Mouse (Mus musculus): Measurements from ENCODE around the gene Tcf3. TPM values are rescaled to one million over a fixed set of nuclear protein-coding genes. Genes with fewer than 3 reads are reported as not detected.

Tcf3 gene
- polyA plus RNA-seq, 1 experiment from 2014 or later = 93.7 TPM

DNA sequence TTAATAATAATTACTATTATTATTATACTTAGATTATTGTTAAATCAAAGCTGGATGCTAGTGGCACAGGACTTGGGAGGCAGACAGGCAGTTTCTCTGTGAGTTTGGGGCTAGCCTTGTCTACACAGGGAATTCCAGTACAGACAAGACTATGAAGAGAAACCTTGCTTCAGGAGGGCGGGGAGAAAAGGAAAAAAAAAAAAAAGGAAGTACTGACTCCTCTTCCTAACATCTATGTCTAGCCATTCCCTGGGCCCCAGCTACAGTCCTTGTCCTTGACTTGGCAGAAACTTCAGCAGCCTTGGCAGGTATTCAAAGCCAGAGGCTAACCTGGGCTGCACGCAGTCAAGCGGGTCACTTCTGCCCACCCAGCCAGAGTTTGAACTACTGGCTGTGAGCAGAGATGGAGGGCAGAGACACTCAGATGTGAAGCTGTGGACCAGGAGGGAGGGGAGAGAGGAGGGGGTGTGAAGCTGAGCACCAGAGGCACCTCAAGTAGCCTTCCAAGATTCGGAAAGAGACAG is 44.2 kb downstream of the Tcf3 start:
- H3K4me3 ChIP-seq (ENCODE audit: low read depth, low read length) = no peak overlapping the region
- no peaks in the 10 kb centered on the region for H3K9me3 ChIP-seq (ENCODE audit: control insufficient read depth, low read length)
- H3K27ac ChIP-seq (replicated peaks; ENCODE audit: low read depth, low read length) = no peak overlapping the region
- H3K36me3 ChIP-seq (ENCODE audit: control insufficient read depth, insufficient read depth, low read length) = peaks cover 42% of the 10 kb centered on the region
- 76% methylated on average over 4 of the region's 4 CpGs for WGBS
- H3K4me1 ChIP-seq (ENCODE audit: control insufficient read depth, insufficient read depth, low read length) = peaks cover 17% of the 10 kb centered on the region
- no peak overlapping the region for H3K4me2 ChIP-seq (ENCODE audit: low read depth, low read length)
- H3K27me3 ChIP-seq (replicated peaks; ENCODE audit: control insufficient read depth, insufficient read depth, low read length) = no peaks in the 10 kb centered on the region
- no peak overlapping the region for H3K9ac ChIP-seq (ENCODE audit: low read depth, low read length)
- no peak for DNase-seq (ENCODE audit: low spot score)
- ATAC-seq (ENCODE audit: low read depth) = no peak

DNA sequence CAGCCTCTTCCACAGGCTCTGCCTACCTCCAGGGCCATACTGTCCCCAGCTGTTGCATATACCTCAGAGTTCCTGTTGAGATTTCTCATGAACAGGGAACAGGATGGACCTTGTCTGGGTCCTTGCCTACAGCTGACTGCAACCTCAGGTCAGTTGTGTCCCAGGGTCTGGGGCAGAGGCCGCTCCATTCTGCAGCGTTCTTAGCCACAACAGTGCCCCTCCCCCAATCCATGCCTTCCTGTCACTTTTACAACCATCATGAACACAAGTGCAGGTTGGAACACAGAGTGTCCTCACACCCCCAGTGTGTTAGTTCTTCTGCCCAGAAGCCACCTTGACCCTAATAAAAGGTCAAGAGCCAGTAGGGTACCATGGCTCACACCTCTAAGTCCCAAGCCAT is 44.7 kb downstream of the Tcf3 start:
- Histone ChIP-seq H3K4me2 (ENCODE audit: low read depth, low read length) (peak overlapping the region; percentile 91; the same call in 1 of the 2 replicates), H3K4me1 (ENCODE audit: control insufficient read depth, insufficient read depth, low read length) (peaks cover 20% of the 10 kb centered on the region), H3K4me3 (ENCODE audit: low read depth, low read length) (no peak overlapping the region), H3K36me3 (ENCODE audit: control insufficient read depth, insufficient read depth, low read length) (peaks cover 40% of the 10 kb centered on the region), H3K9me3 (ENCODE audit: control insufficient read depth, low read length) (no peaks in the 10 kb centered on the region), H3K9ac (ENCODE audit: low read depth, low read length) (no peak overlapping the region), H3K27me3 (replicated peaks; ENCODE audit: control insufficient read depth, insufficient read depth, low read length) (no peaks in the 10 kb centered on the region), H3K27ac (replicated peaks; ENCODE audit: low read depth, low read length) (no peak overlapping the region; the same call in 1 of the 2 replicates)
- 28% methylated on average over 2 of the region's 2 CpGs for WGBS
- no peak for ATAC-seq (ENCODE audit: low read depth)
- no peak for DNase-seq (ENCODE audit: low spot score)

DNA sequence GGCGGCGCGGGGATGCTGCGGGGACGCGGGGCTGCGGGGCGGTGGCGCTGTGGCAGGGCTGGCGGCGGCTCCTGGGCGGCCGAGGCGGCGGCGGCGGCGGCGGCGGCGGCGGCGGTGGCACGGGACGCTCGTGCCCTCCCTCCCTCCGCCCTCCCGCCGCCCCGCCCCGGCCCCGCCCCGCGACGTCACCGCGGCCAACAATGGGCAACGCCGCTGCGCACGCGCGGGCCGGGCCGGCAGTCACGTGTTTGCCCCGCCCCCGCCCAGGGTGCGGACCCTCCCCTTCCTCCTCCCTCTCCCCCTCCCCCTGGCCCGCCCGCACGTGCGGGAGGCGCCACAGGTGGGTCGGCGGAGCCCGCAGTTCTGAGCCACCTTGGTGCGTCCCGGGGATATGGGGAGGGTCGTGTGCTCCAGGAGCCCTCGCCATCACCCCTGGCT is 45.9 kb downstream of the Tcf3 start, which contains the start of gene Mex3d:
Gene Mex3d, minus strand, starts transcription at position 138 of the 438 bp plus-strand sequence.
- Histone ChIP-seq H3K4me2 (ENCODE audit: low read depth, low read length) (peak within 1 kb of the TSS; percentile 91), H3K4me1 (ENCODE audit: control insufficient read depth, insufficient read depth, low read length) (peaks cover 20% of the 10 kb centered on the region), H3K27ac (replicated peaks; ENCODE audit: low read depth, low read length) (peak within 1 kb of the TSS; percentile 92), H3K36me3 (ENCODE audit: control insufficient read depth, insufficient read depth, low read length) (peaks cover 37% of the 10 kb centered on the region), H3K9me3 (ENCODE audit: control insufficient read depth, low read length) (no peaks in the 10 kb centered on the region), H3K27me3 (replicated peaks; ENCODE audit: control insufficient read depth, insufficient read depth, low read length) (no peaks in the 10 kb centered on the region), H3K4me3 (ENCODE audit: low read depth, low read length) (peak within 1 kb of the TSS; percentile 90), H3K9ac (ENCODE audit: low read depth, low read length) (peak within 1 kb of the TSS; percentile 95)
- 0% methylated on average over 1 of the region's 61 CpGs for WGBS
- ATAC-seq (ENCODE audit: low read depth) (peak; percentile 46), DNase-seq (ENCODE audit: low spot score) (peak; percentile 93)

DNA sequence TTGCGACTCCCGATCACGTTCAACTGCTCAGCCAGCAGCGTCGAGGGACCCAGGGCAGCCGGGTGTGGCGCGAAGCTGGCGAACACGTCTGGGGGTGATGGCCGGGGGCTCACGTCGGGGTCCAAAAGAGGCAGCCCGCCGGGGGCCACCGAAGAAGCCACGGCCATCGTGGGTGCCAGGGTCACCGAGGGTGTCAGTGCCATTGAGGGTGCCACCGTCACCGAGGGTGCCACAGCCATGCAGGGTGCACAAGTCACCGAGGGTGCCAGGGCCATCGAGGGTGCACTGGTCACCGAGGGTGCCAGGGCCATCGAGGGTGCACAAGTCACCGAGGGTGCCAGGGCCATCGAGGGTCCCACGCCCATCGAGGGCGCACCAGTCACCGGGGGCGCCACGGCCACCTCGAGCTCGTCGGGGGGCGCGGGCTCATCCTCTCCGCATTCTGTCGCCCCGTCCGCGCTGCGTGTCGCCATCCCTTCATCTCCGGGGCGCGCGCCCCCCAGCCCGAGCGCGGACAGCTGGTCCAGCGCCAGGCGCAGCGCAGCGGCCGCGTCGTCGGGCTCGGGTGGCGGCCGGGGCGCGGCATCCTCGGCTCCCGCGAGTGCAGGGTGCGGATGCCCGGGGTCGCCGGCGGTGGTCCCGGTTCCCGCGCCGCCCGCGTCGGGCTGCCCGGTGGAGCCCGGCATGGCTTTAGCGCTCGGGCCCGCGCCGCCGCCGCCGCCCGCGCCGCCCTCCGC is 46.5 kb downstream of the Tcf3 start:
- H3K4me3 ChIP-seq (ENCODE audit: low read depth, low read length) = peak overlapping the region; percentile 90
- peaks cover 37% of the 10 kb centered on the region for H3K36me3 ChIP-seq (ENCODE audit: control insufficient read depth, insufficient read depth, low read length)
- H3K4me2 ChIP-seq (ENCODE audit: low read depth, low read length) = peak overlapping the region; percentile 91
- WGBS = 0% methylated on average over 16 of the region's 94 CpGs
- H3K4me1 ChIP-seq (ENCODE audit: control insufficient read depth, insufficient read depth, low read length) = peaks cover 20% of the 10 kb centered on the region
- peak overlapping the region; percentile 95 for H3K9ac ChIP-seq (ENCODE audit: low read depth, low read length)
- DNase-seq (ENCODE audit: low spot score) (peak; percentile 23), ATAC-seq (ENCODE audit: low read depth) (no peak)
- no peaks in the 10 kb centered on the region for H3K9me3 ChIP-seq (ENCODE audit: control insufficient read depth, low read length)
- no peaks in the 10 kb centered on the region for H3K27me3 ChIP-seq (replicated peaks; ENCODE audit: control insufficient read depth, insufficient read depth, low read length)
- peak overlapping the region; percentile 92 for H3K27ac ChIP-seq (replicated peaks; ENCODE audit: low read depth, low read length)

DNA sequence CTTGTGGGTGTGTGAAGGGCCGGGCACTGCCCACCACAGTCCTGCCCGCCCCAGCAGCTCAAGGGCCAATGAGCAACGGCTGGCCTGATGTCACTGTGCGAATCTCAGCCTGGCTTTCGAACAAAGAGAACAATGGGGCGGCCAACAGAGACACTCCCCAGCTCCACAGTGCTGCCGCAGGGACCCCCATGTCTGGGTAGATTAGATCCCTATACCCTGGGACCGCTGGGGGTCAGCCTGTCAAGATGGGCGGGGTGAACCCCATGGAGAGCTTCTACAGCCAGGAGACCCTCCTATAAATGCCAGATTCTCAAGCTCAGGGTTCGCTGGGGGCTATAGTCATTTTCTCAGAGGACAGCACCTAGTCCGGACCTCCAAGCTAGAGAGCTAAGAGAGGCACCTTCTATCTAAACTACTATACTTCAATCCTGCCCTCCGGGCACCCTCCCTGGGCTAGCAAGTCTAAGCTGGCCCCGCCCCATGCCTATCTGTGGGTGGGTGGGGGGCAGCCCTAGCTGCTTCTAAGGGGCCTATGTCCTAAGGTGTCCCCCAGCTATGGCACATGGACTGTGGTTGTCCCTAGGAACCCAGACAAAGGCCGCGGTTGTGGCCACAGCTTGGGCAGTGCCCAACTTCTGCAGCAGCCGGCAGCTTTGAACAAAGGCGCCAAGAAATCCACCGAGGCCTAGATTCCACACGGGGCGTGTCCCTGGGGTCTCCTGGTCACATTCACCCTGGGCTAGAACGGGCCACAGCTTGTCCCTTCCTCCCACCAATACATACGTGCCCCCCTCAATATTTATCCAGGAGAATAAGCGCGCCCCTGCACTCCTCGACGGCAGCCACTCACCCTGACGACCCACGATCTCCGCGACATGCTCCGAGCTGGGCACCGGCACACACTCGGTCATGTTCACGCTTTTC is 47.4 kb downstream of the Tcf3 start:
- peak overlapping the region; percentile 90 for H3K4me3 ChIP-seq (ENCODE audit: low read depth, low read length)
- H3K27me3 ChIP-seq (replicated peaks; ENCODE audit: control insufficient read depth, insufficient read depth, low read length) = no peaks in the 10 kb centered on the region
- DNase-seq (ENCODE audit: low spot score) (peak; percentile 88), ATAC-seq (ENCODE audit: low read depth) (peak; percentile 67)
- H3K27ac ChIP-seq (replicated peaks; ENCODE audit: low read depth, low read length) = peak overlapping the region; percentile 92
- H3K9me3 ChIP-seq (ENCODE audit: control insufficient read depth, low read length) = no peaks in the 10 kb centered on the region
- H3K36me3 ChIP-seq (ENCODE audit: control insufficient read depth, insufficient read depth, low read length) = peaks cover 37% of the 10 kb centered on the region
- peak overlapping the region; percentile 91 for H3K4me2 ChIP-seq (ENCODE audit: low read depth, low read length)
- 2% methylated on average over 32 of the region's 34 CpGs for WGBS
- H3K9ac ChIP-seq (ENCODE audit: low read depth, low read length) = peak overlapping the region; percentile 95
- peaks cover 20% of the 10 kb centered on the region for H3K4me1 ChIP-seq (ENCODE audit: control insufficient read depth, insufficient read depth, low read length)

DNA sequence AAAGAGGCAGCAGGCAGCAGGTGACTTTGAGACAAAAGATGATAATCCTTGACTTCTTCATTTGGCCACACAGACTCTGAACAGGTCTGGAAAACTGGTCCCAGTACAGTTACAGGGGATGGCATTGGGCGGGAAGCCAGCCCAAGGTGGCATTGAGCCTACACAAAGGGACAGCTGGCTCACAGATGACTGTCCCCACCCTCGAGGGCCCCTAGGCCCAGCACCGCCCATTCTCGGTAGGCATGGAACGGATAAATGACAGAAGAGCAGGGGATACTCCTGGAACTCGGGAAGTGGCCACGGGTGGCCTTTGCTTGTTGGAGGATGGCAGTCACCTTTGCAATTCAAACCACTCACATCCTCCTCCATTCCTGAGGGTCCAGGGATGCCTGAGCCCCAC is 48.1 kb downstream of the Tcf3 start:
- H3K9me3 ChIP-seq (ENCODE audit: control insufficient read depth, low read length) = no peaks in the 10 kb centered on the region
- peak overlapping the region; percentile 90 for H3K4me3 ChIP-seq (ENCODE audit: low read depth, low read length)
- DNase-seq (ENCODE audit: low spot score) (peak; percentile 36), ATAC-seq (ENCODE audit: low read depth) (no peak)
- 11% methylated on average over 7 of the region's 7 CpGs for WGBS
- H3K27me3 ChIP-seq (replicated peaks; ENCODE audit: control insufficient read depth, insufficient read depth, low read length) = no peaks in the 10 kb centered on the region
- peak overlapping the region; percentile 95 for H3K9ac ChIP-seq (ENCODE audit: low read depth, low read length)
- H3K36me3 ChIP-seq (ENCODE audit: control insufficient read depth, insufficient read depth, low read length) = peaks cover 38% of the 10 kb centered on the region
- peaks cover 20% of the 10 kb centered on the region for H3K4me1 ChIP-seq (ENCODE audit: control insufficient read depth, insufficient read depth, low read length)
- H3K4me2 ChIP-seq (ENCODE audit: low read depth, low read length) = peak overlapping the region; percentile 91
- H3K27ac ChIP-seq (replicated peaks; ENCODE audit: low read depth, low read length) = peak overlapping the region; percentile 92

DNA sequence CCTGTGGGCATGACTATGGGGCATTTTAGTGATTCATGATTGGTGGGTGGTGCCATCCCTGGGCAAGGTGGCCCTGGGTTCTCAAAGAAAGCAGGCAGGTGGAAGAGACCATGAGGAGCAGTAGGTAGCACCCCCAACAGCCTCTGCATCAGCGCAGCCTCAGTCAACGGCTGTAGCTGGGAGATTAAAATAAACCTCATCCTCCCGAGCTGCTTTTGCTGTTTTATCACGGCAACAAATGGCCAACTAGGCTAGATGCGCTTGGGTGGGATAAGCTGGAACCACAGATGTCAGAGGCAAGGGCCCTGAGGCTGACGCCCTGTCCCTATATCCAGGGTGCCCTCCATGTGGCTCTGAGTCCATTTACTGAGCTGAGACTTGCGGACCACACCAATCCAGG is 48.7 kb downstream of the Tcf3 start:
- H3K27me3 ChIP-seq (replicated peaks; ENCODE audit: control insufficient read depth, insufficient read depth, low read length) = no peaks in the 10 kb centered on the region
- H3K4me2 ChIP-seq (ENCODE audit: low read depth, low read length) = peak overlapping the region; percentile 91
- H3K36me3 ChIP-seq (ENCODE audit: control insufficient read depth, insufficient read depth, low read length) = peaks cover 43% of the 10 kb centered on the region
- ATAC-seq (ENCODE audit: low read depth) (no peak), DNase-seq (ENCODE audit: low spot score) (no peak)
- no peaks in the 10 kb centered on the region for H3K9me3 ChIP-seq (ENCODE audit: control insufficient read depth, low read length)
- H3K4me1 ChIP-seq (ENCODE audit: control insufficient read depth, insufficient read depth, low read length) = peaks cover 20% of the 10 kb centered on the region
- peak overlapping the region; percentile 95 for H3K9ac ChIP-seq (ENCODE audit: low read depth, low read length)
- H3K4me3 ChIP-seq (ENCODE audit: low read depth, low read length) = peak overlapping the region; percentile 90
- 70% methylated on average over 7 of the region's 7 CpGs for WGBS
- H3K27ac ChIP-seq (replicated peaks; ENCODE audit: low read depth, low read length) = no peak overlapping the region

DNA sequence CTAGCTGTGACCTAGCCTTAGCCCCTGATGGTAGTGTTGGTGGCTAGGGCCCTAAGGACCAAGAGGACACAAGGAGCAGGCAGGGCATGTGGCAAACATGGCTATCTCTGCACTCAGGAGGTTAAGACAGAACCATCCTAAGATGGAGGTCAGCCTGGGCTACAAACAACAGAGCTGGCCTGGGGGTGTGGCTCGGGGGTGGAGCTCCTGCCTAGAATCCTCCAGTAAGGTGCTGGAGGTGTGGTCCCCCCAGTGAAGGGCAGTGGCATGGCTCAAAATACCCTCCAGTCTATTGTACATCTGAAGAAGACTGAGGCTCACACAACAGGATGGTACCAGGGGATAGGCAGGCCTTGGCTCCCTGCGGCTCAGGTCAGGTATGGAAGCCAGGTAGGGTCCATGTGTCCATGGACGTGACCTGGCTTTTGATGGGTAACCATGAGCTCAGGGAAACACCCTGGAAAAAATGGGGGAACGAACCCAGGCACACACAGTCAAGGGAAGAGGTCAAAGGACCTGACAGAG is 49.3 kb downstream of the Tcf3 start:
- Histone ChIP-seq H3K36me3 (ENCODE audit: control insufficient read depth, insufficient read depth, low read length) (peaks cover 46% of the 10 kb centered on the region), H3K4me3 (ENCODE audit: low read depth, low read length) (peak overlapping the region; percentile 90), H3K9ac (ENCODE audit: low read depth, low read length) (0 out of 2 replicates have a peak overlapping the region, but pooled peaks have one; percentile 95), H3K9me3 (ENCODE audit: control insufficient read depth, low read length) (no peaks in the 10 kb centered on the region), H3K27ac (replicated peaks; ENCODE audit: low read depth, low read length) (no peak overlapping the region), H3K4me1 (ENCODE audit: control insufficient read depth, insufficient read depth, low read length) (peaks cover 20% of the 10 kb centered on the region), H3K4me2 (ENCODE audit: low read depth, low read length) (peak overlapping the region; percentile 91), H3K27me3 (replicated peaks; ENCODE audit: control insufficient read depth, insufficient read depth, low read length) (no peaks in the 10 kb centered on the region)
- ATAC-seq (ENCODE audit: low read depth) (no peak), DNase-seq (ENCODE audit: low spot score) (no peak)
- WGBS = 91% methylated on average over 4 of the region's 4 CpGs
